Mouse (Mus musculus) adrenal gland, adult (tissue): ENCODE measurements around the gene Olfr830.
"Not testable (repeated sequence)": the region's sequence is repeated elsewhere in the genome, so short reads cannot be mapped to it uniquely, and the experiment has no call there.

Source experiments
- DNase-seq, 2 experiments: peaks; one replicate each; pipeline ENCODE4 v3.0.0; 2022 to 2023; ENCODE audit warnings: low spot score in 1 of 2; ENCODE audit not compliant: inconsistent age in 2 of 2

Gene Olfr830

GRCm38 (mm10) chr9:18874393-18874792 lies at the start of gene Olfr830:
TSS of gene Olfr830 (plus strand) at chr9:18874693.
- DNase-seq, result no peak

DNA sequence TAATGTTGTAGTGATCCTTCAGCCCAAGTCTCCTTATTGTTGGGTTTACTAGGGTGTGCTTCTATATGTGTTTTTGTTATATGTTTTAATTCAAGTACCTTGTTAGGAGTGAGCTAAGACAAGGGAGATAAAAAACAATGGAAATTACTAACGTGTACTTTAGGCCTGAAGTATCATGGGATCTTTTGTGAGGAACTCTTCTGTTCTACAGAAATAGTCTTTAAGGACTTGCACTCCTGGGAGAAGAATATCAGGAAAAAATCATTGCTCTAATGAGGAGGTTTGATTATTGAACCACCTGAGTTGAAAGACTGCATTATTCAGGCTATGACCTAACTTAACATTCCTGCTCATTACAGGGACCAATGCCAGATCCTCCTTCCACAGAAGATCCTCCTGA lies 19.9 kb upstream of the Olfr830 start, which contains the start of gene Olfr829:
TSS of gene Olfr829 (plus strand) at position 301 of the 400 bp plus-strand sequence.
- no peak for DNase-seq

DNA sequence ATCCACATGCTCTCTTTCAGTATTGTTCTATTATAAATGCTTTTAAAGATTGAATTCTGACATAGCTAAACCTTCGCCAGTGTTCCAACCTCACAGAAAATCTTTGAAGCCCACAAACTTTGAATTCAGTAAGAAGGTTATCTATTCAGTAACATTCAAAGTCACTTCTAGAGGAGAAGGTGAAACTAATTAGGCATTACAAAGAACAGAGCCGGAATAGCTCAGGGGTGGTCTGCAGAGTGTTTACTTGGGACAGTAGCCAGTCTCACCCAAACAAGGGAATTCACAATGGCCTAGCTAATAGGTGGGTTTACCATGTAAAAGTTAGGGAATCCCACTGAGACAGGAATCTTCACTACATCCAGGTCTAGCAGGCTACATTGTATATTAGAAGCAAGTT lies 33.2 kb downstream of the Olfr830 start:
- not testable (repeated sequence) for DNase-seq

DNA sequence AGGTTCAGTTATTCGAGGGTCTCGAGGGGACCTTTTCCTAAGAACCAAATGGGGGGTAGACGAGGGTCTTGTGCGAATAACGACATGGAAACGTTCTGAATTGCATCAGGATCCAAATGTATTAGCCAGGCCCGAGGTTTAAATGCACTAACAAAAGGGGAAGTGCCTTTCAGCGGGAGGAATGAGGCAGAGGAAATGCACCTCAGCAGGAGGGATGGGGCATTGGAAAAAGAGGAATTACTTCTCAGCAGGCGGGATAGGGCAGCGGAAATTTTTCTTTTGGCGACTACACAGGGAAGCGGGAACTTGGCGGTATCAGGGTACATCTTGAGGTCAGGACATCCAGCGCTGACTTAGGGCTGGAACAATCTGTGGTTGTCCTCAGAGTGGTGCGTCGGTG lies 53.4 kb downstream of the Olfr830 start:
- not testable (repeated sequence) for DNase-seq
